Mouse (Mus musculus): ENCODE data around the gene Rexo5. TPM values are rescaled to one million over a fixed set of nuclear protein-coding genes. Genes with fewer than 3 reads are reported as not detected.

Gene Rexo5
- polyA plus RNA-seq, 1 experiment = 0.62 TPM

DNA sequence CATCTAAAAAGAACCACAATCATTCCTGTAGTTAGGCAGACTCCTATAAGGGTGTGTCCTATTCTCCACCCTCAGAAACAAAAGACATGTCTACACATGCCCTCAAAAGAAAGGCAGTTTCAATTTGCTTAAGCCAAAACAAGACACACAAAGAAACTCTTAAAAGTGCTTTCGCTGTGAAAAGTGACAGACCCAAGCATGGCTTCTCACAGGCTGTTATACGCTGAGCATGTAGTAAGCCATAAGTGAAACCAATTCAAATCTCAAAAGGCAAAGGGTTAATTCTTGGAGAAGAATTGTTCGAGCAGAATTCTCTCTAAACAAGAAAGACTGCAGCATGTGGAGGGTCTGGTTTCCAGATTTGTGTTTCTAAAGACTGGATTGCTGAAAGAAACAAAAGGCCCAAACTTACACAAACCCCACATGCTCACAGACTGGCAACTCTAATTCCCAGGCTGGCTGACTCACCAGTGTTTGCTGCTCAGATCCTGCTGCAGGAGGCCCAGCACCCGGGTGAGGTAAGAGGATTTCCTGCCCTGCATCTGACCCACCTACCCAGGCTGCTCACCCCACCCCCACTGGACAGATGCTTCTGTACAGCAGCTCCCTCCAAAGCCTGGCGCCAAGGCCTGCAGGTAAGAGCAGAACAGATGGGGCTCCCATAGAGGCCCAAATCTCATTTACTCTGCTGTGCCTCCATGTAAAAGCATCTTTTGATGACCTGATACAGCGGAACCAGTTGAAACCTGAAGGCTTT lies 67.7 kb downstream of the Rexo5 start:
- peak overlapping the region; percentile 81 for H3K27ac ChIP-seq (ENCODE audit: insufficient read depth, low read depth, low read length)
- H3K4me1 ChIP-seq (ENCODE audit: control insufficient read depth, insufficient read depth, insufficient read length, low read length) = peaks cover 32% of the 10 kb centered on the region; the same call in 1 of the 2 replicates

DNA sequence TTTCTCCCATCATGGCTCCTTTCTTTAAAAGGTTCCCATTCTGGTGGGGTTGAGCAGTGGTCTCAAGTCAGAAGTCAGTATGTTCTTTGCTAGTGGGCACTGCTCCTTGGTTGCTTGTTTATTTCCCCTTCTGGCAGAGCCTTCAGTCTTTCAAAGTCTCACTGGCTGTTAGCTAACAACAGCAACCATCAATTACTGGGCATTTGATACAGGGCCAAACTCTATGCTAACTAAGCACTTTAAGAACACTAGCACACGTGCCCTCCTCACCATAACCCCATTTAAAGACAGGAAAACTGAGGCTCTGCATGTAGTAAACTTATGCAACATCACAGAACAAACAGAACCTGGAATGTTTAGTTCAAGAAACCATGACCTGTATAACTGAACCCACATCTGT lies 68.4 kb downstream of the Rexo5 start:
- H3K36me3 ChIP-seq (ENCODE audit: control insufficient read depth, insufficient read depth, low read length) = peaks cover 17% of the 10 kb centered on the region
- TF ChIP-seq POLR2A (IDR thresholded peaks at IDR 0.05; ENCODE audit: low read depth, low read length) = no peak
- TF ChIP-seq CTCF (IDR thresholded peaks at IDR 0.05; ENCODE audit: extremely low read depth, insufficient read length, insufficient replicate concordance, low read depth, low read length) = no peak
- peak overlapping the region; percentile 81; the same call in 1 of the 2 replicates for H3K27ac ChIP-seq (ENCODE audit: insufficient read depth, low read depth, low read length)
- no peaks in the 10 kb centered on the region for H3K27me3 ChIP-seq (ENCODE audit: control insufficient read depth, insufficient read depth, low read length)
- no peak overlapping the region for H3K4me3 ChIP-seq (ENCODE audit: low read depth, low read length)
- H3K4me1 ChIP-seq (ENCODE audit: control insufficient read depth, insufficient read depth, insufficient read length, low read length) = peaks cover 32% of the 10 kb centered on the region; the same call in 1 of the 2 replicates
- 10% methylated on average over 1 of the region's 1 CpGs for WGBS

More for the DNA sequence above, 67.7 kb downstream of the Rexo5 start:
- TF ChIP-seq POLR2A (IDR thresholded peaks at IDR 0.05; ENCODE audit: low read depth, low read length) = no peak
- no peak for TF ChIP-seq CTCF (IDR thresholded peaks at IDR 0.05; ENCODE audit: extremely low read depth, insufficient read length, insufficient replicate concordance, low read depth, low read length)
- Histone ChIP-seq H3K36me3 (ENCODE audit: control insufficient read depth, insufficient read depth, low read length) (peaks cover 19% of the 10 kb centered on the region), H3K4me3 (ENCODE audit: low read depth, low read length) (no peak overlapping the region), H3K27me3 (ENCODE audit: control insufficient read depth, insufficient read depth, low read length) (no peaks in the 10 kb centered on the region)
- 41% methylated on average over 6 of the region's 6 CpGs for WGBS

DNA sequence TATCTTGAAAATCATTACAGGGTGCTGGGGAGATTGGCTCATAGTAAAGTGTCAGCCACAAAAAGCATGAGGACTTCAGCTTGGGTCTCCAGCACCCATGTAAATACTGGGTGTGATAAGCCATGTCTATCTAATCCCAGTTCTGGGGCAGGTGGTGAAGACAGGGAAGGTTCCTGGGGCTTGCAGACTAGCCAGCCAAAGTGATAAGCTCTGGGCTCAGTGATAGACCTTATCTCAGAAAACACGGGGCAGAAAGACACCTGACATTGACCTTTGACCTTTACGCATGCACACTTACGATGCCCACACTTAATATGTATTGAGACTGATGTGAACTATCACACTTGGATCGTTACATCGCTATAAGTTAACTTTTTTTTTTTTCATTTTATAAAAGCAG lies 70.7 kb downstream of the Rexo5 start:
- TF ChIP-seq POLR2A (IDR thresholded peaks at IDR 0.05; ENCODE audit: low read depth, low read length) = no peak
- TF ChIP-seq CTCF (IDR thresholded peaks at IDR 0.05; ENCODE audit: extremely low read depth, insufficient read length, insufficient replicate concordance, low read depth, low read length) = no peak
- 24% methylated on average over 5 of the region's 5 CpGs for WGBS
- no peaks in the 10 kb centered on the region for H3K27me3 ChIP-seq (ENCODE audit: control insufficient read depth, insufficient read depth, low read length)

DNA sequence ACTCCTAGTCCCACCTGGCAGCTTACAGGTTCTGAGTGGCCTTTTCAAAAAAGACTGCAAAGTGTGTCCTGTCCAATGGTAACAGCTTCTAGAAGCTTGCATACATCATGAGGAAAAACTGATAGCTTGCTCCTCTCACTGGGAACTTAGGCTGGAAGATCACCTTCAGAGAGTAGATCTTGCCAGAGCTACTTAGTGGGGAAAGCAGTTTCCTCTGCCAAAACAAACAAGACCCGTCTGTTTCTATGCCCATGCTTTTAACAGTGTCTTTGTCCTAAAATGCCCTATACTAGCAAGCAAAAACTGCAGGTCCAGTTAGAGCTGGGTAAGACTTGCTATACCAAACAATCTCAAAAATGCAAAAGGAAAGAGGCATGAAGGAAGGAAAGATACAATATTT lies 72.3 kb downstream of the Rexo5 start:
- 0 out of 2 replicates have a peak, but pooled peaks cover 7% of the 10 kb centered on the region for H3K36me3 ChIP-seq (ENCODE audit: control insufficient read depth, insufficient read depth, low read length)
- H3K27me3 ChIP-seq (ENCODE audit: control insufficient read depth, insufficient read depth, low read length) = no peaks in the 10 kb centered on the region
- no peak for TF ChIP-seq CTCF (IDR thresholded peaks at IDR 0.05; ENCODE audit: extremely low read depth, insufficient read length, insufficient replicate concordance, low read depth, low read length)
- no peak for TF ChIP-seq POLR2A (IDR thresholded peaks at IDR 0.05; ENCODE audit: low read depth, low read length)
- 17% methylated on average over 1 of the region's 1 CpGs for WGBS
- H3K4me3 ChIP-seq (ENCODE audit: low read depth, low read length) = no peak overlapping the region
- H3K4me1 ChIP-seq (ENCODE audit: control insufficient read depth, insufficient read depth, insufficient read length, low read length) = peaks cover 19% of the 10 kb centered on the region; the same call in 1 of the 2 replicates
- H3K27ac ChIP-seq (ENCODE audit: insufficient read depth, low read depth, low read length) = no peak overlapping the region

More for the DNA sequence above, 70.7 kb downstream of the Rexo5 start:
- no peak overlapping the region for H3K27ac ChIP-seq (ENCODE audit: insufficient read depth, low read depth, low read length)
- H3K4me3 ChIP-seq (ENCODE audit: low read depth, low read length) = no peak overlapping the region
- peaks cover 3% of the 10 kb centered on the region for H3K36me3 ChIP-seq (ENCODE audit: control insufficient read depth, insufficient read depth, low read length)
- peaks cover 31% of the 10 kb centered on the region; the same call in 1 of the 2 replicates for H3K4me1 ChIP-seq (ENCODE audit: control insufficient read depth, insufficient read depth, insufficient read length, low read length)

DNA sequence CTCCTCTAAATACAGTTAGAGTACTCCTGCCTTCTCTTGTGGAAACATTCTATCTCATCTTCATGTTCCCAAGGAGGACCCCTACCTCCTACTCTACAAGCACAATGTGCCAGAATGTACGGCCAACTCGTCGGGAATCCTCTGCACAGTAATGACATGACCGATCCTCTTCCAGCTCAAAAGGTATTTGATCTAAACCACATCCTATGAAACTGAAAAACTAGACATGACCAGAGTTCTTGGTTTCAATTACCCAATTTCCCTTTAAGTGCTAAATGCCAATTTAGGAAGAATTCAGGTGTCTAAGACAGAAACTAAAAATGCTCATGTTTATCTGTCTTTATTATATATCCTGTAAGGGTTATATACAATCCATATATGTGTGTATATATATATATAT lies 78.4 kb downstream of the Rexo5 start:
- no peak overlapping the region for H3K4me3 ChIP-seq (ENCODE audit: low read depth, low read length)
- H3K36me3 ChIP-seq (ENCODE audit: control insufficient read depth, insufficient read depth, low read length) = 0 out of 2 replicates have a peak, but pooled peaks cover 7% of the 10 kb centered on the region
- TF ChIP-seq CTCF (IDR thresholded peaks at IDR 0.05; ENCODE audit: extremely low read depth, insufficient read length, insufficient replicate concordance, low read depth, low read length) = no peak
- TF ChIP-seq POLR2A (IDR thresholded peaks at IDR 0.05; ENCODE audit: low read depth, low read length) = no peak
- H3K27ac ChIP-seq (ENCODE audit: insufficient read depth, low read depth, low read length) = no peak overlapping the region
- no peaks in the 10 kb centered on the region; the same call in 1 of the 2 replicates for H3K27me3 ChIP-seq (ENCODE audit: control insufficient read depth, insufficient read depth, low read length)
- no peaks in the 10 kb centered on the region for H3K4me1 ChIP-seq (ENCODE audit: control insufficient read depth, insufficient read depth, insufficient read length, low read length)
- 84% methylated on average over 4 of the region's 4 CpGs for WGBS

DNA sequence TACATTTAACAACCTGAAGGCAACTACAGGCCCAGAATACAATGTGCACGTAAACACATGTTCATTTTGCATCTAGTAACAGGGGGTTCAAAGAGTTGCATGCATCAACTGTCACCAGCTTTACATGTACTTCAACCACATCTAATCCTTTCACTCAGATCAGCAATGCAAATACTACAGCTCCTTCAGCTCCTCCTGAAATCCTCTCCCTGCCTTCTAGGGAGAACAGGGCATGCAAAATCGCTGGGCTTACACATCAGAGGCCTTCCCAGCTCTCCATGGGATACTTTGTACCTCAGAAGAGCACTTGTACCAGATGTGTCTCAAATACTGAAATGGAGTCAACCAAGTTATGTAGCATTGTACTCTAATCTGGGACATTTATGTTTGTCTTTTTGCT lies 79.2 kb downstream of the Rexo5 start:
- Histone ChIP-seq H3K4me1 (ENCODE audit: control insufficient read depth, insufficient read depth, insufficient read length, low read length) (no peaks in the 10 kb centered on the region), H3K36me3 (ENCODE audit: control insufficient read depth, insufficient read depth, low read length) (0 out of 2 replicates have a peak, but pooled peaks cover 5% of the 10 kb centered on the region), H3K27ac (ENCODE audit: insufficient read depth, low read depth, low read length) (no peak overlapping the region), H3K27me3 (ENCODE audit: control insufficient read depth, insufficient read depth, low read length) (no peaks in the 10 kb centered on the region; the same call in 1 of the 2 replicates), H3K4me3 (ENCODE audit: low read depth, low read length) (no peak overlapping the region)
- TF ChIP-seq POLR2A (IDR thresholded peaks at IDR 0.05; ENCODE audit: low read depth, low read length) (no peak), CTCF (IDR thresholded peaks at IDR 0.05; ENCODE audit: extremely low read depth, insufficient read length, insufficient replicate concordance, low read depth, low read length) (no peak)
- WGBS = 71% methylated on average over 2 of the region's 2 CpGs

DNA sequence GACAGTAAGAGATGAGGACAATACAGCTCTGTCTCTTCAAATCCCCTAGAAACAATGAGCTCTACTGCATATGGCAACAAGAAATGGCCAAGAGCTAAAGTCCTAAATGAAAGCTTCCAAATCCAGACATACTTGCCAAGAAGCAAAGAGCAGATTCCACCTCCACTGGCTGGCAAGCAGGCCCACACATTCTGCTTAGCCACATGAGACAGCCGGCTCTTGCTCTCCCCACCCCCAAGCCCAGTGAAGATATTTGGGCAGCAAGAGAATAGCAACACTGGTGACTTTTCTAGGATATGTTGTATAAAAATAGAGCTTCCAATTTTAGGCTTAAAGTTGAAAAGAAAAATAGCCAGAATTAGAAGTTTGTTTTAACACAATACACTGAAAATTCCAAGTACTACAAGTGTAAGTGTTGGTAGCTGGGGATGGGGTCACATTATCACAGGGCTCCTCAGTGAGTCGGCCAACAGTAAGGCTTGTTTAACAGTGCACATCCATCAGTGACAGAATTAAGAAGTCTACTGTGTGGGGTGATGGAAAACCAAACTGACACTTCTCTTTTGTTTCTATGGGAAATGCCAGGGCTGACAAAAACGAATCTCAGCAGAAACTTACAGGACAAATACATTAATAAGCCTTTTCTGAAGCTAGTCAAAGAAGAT lies 82.1 kb downstream of the Rexo5 start:
- Histone ChIP-seq H3K4me1 (ENCODE audit: control insufficient read depth, insufficient read depth, insufficient read length, low read length) (peaks cover 6% of the 10 kb centered on the region; the same call in 1 of the 2 replicates), H3K27me3 (ENCODE audit: control insufficient read depth, insufficient read depth, low read length) (no peaks in the 10 kb centered on the region; the same call in 1 of the 2 replicates)
- TF ChIP-seq POLR2A (IDR thresholded peaks at IDR 0.05; ENCODE audit: low read depth, low read length) = no peak
- no peak for TF ChIP-seq CTCF (IDR thresholded peaks at IDR 0.05; ENCODE audit: extremely low read depth, insufficient read length, insufficient replicate concordance, low read depth, low read length)

More for the DNA sequence above, 82.1 kb downstream of the Rexo5 start:
- Histone ChIP-seq H3K27ac (ENCODE audit: insufficient read depth, low read depth, low read length) (no peak overlapping the region), H3K36me3 (ENCODE audit: control insufficient read depth, insufficient read depth, low read length) (peaks cover 1% of the 10 kb centered on the region; the same call in 1 of the 2 replicates), H3K4me3 (ENCODE audit: low read depth, low read length) (no peak overlapping the region)
- 70% methylated on average over 3 of the region's 3 CpGs for WGBS

All from small intestine, adult 2 months (tissue).